Mouse (Mus musculus) spleen, adult 2 months (tissue): ENCODE results near the gene Synpo2.

Experiments used
- CTCF ChIP-seq: fragments of 200-500 bp; IDR thresholded peaks from 2 replicates; pipeline ENCODE4 v1.5.1; 2011; ENCODE audit warnings: mild to moderate bottlenecking, inconsistent platforms; ENCODE audit not compliant: insufficient read depth, insufficient read length, insufficient replicate concordance; ENCODE audit errors: extremely low read depth
- POLR2A ChIP-seq: fragments of 200-500 bp; IDR thresholded peaks from 2 replicates; pipeline ENCODE4 v1.6.1; 2011; ENCODE audit warnings: low read depth, low read length, inconsistent platforms

- no peak for TF ChIP-seq CTCF
- no peak for TF ChIP-seq POLR2A
These were observed 22.8 kb upstream of the Synpo2 start for GRCm38 (mm10) chr3:123258709-123259108.
